Mouse (Mus musculus) lung, postnatal 36 days (tissue): ENCODE results near the gene Wdr19.

Experiments
- DNase-seq: peaks from one replicate; pipeline ENCODE4 v3.0.0; 2022; ENCODE audit warnings: mixed read lengths

Gene Wdr19

DNA sequence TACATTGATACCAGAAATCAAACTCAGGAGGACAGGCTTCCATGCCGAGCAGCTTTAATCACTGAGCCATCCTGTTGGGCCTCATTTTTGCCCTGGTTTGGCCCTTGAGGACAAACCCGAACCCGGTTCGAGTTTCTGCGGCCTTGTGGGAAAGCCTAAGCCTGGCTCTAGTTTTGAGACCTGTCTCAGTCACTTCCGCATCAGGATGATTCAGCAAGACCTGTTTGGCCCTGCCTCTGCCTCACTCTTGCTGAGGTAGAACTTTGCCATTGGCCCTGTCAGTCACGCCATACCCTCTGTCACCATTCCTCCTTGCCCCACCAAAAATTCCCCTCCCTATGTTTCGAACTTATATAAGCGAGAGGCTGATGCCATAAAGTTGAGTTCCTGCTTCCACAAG lies 100.6 kb downstream of the Wdr19 start:
- no peak for DNase-seq

DNA sequence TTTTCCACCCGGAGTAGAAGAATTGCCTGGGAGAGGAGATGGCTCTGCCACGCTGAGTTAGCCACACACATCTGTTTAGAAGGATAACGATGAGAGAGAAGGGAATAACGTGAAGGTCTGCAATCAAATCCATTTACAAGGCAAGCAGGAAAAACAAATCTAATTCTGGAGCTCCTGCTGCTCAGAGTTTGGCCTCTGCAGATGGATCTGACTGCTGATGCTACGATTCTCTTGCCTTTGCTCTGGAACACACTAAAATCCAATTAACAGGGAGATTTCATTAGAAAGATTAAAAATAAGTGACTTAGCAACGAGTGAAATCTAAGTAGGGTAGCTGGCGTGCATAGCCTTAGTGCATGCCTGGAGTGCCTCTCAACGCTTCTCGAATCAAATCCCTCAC lies 106.0 kb downstream of the Wdr19 start:
- DNase-seq: no peak

DNA sequence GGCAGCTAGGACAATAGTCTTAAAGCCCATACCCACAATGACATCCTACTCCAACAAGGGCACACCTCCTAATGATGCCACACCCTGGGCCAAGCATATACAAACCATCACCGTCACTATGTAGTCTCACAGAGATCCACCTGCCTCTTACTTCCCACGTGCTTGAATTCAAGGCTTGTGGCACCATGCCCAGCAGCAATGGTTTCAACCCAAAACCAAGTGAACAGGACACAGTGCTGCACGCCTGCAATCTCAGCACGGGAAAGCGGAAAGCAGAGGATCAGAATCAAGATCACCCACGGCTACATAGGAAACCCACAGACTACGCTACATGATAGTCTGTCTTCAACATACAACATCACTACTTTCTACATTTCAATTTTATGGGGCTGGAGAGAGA lies 108.7 kb downstream of the Wdr19 start:
- no peak for DNase-seq

DNA sequence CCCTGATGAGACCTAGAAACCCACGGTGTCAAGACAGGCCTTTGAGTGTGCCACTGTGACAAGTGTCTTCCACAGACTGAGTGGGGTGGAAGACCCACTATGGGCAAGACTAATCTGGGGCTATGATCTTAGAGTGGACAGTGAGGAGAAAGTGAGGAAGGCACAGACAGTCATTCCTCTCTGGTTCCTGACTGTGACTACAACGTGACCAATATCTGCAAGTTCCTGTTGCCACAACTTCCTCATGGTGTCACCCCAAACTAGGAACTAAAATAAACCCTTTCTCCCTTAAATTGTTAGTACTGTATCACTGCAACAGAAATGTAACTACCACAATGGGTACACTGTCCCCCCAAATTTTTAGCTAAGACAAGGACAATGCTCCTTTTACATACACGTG lies 109.4 kb downstream of the Wdr19 start:
- peak; percentile 18 for DNase-seq
